In genomic region chr5:122079796-122080195, GRCm38 (mm10) we compare ENCODE assay signal across 12 mouse cellular contexts. TPM values are rescaled to one million over a fixed set of nuclear protein-coding genes. Genes with fewer than 3 reads are reported as not detected.
A peak's percentile ranks its signal among the peaks of the same experiment; 100 is the strongest.
DNase-seq lines count a peak whose midpoint lies in the region; ATAC-seq and TF ChIP-seq lines count a peak whose summit lies in the region.
"Had no signal": no experiment of that assay in that cellular context is flagged by ENCODE, and none has a peak within 500 bp of the region (broad histone marks: within the 10 kb centered on the region; RNA-seq: fewer than 3 reads in every experiment).

No protein-coding gene starts in this region.

- H3K27me3 ChIP-seq in heart, adult 2 months (ENCODE audit: control insufficient read depth, insufficient read depth, low read length), result no peaks in the 10 kb centered on the region
- no peaks in the 10 kb centered on the region for H3K27me3 ChIP-seq in embryonic facial prominence, embryonic 11.5 days (ENCODE audit: control insufficient read depth, insufficient read depth, low read length)
- H3K27me3 ChIP-seq: embryonic facial prominence, embryonic 15.5 days had no signal

- TF ChIP-seq CTCF in heart, adult 2 months (IDR thresholded peaks at IDR 0.05), result peak; percentile 42
- peak; percentile 43 for TF ChIP-seq CTCF in lung, adult 2 months (IDR thresholded peaks at IDR 0.05; ENCODE audit: insufficient read depth, low read length)

- no peak for DNase-seq in heart, adult 2 months
- no peak for DNase-seq in heart, postnatal 36 days
- no peak for DNase-seq in lung, adult 2 months
- DNase-seq in lung, postnatal 25 days (ENCODE audit: low spot score), result no peak
- DNase-seq in ES-CJ7 (ENCODE audit: low read depth, low spot score), result peak; percentile 86
- peak; percentile 30 for DNase-seq in embryonic facial prominence, embryonic 11.5 days (ENCODE audit: low spot score)
- DNase-seq in spleen, postnatal 36 days (ENCODE audit: low spot score in 2 of 2), result no peak
- no peak for DNase-seq in gastrocnemius, postnatal 36 days
- DNase-seq: gastrocnemius, postnatal 10 days had no signal

- no peaks in the 10 kb centered on the region for H3K9me3 ChIP-seq in embryonic facial prominence, embryonic 11.5 days (replicated peaks; ENCODE audit: control insufficient read depth, low read length)
- H3K9me3 ChIP-seq: embryonic facial prominence, embryonic 15.5 days had no signal

- H3K4me1 ChIP-seq in heart, adult 2 months (ENCODE audit: control insufficient read depth, insufficient read depth, low read length), result no peaks in the 10 kb centered on the region
- no peaks in the 10 kb centered on the region for H3K4me1 ChIP-seq in lung, adult 2 months (ENCODE audit: control insufficient read depth, insufficient read depth, low read length)
- no peaks in the 10 kb centered on the region for H3K4me1 ChIP-seq in embryonic facial prominence, embryonic 11.5 days (ENCODE audit: control insufficient read depth, insufficient read depth, low read length)

- no peak overlapping the region for H3K9ac ChIP-seq in heart, adult 2 months (ENCODE audit: low read depth, low read length)
- H3K9ac ChIP-seq in embryonic facial prominence, embryonic 11.5 days (replicated peaks; ENCODE audit: low read length), result no peak overlapping the region
- H3K9ac ChIP-seq: embryonic facial prominence, embryonic 15.5 days had no signal

- no peak overlapping the region for H3K4me3 ChIP-seq in heart, adult 2 months
- H3K4me3 ChIP-seq in lung, adult 2 months (replicated peaks; ENCODE audit: extremely low read depth, low read depth, low read length), result no peak overlapping the region
- H3K4me3 ChIP-seq in embryonic facial prominence, embryonic 11.5 days (ENCODE audit: low read depth, low read length), result no peak overlapping the region
- H3K4me3 ChIP-seq: embryonic facial prominence, embryonic 15.5 days; myocyte had no signal

- no peaks in the 10 kb centered on the region for H3K79me2 ChIP-seq in heart, adult 2 months (replicated peaks; ENCODE audit: control insufficient read depth, insufficient read depth, low read length)

- no peaks in the 10 kb centered on the region for H3K36me3 ChIP-seq in heart, adult 2 months (ENCODE audit: control insufficient read depth, insufficient read depth, low read length)
- H3K36me3 ChIP-seq in embryonic facial prominence, embryonic 11.5 days (replicated peaks; ENCODE audit: control insufficient read depth, insufficient read depth, low read depth, low read length), result no peaks in the 10 kb centered on the region
- H3K36me3 ChIP-seq: embryonic facial prominence, embryonic 15.5 days had no signal

- no peak for TF ChIP-seq EP300 in heart, adult 2 months (IDR thresholded peaks at IDR 0.05; ENCODE audit: insufficient read depth, low read depth, low read length)

- no peak for ATAC-seq in embryonic facial prominence, embryonic 11.5 days (replicated peaks; ENCODE audit: insufficient number of reproducible peaks, low FRiP score, low TSS enrichment, low read depth)

- intact Hi-C loops in heart, adult 2 months (cut with DNase I), result no loop called here
- intact Hi-C loops in heart, postnatal 36 days (cut with DNase I), result no loop called here
- intact Hi-C loops in gastrocnemius, postnatal 36 days (cut with DNase I), result no loop called here

- no peak overlapping the region for H3K27ac ChIP-seq in heart, adult 2 months
- H3K27ac ChIP-seq in embryonic facial prominence, embryonic 11.5 days (replicated peaks; ENCODE audit: low read depth, low read length), result no peak overlapping the region
- H3K27ac ChIP-seq: embryonic facial prominence, embryonic 15.5 days had no signal

- no peak for TF ChIP-seq POLR2A in heart, adult 2 months (IDR thresholded peaks at IDR 0.05; ENCODE audit: insufficient read depth, low read depth, low read length)
- no peak for TF ChIP-seq POLR2A in lung, adult 2 months (IDR thresholded peaks at IDR 0.05; ENCODE audit: borderline replicate concordance, extremely low read depth, low read depth, low read length)

- H3K4me2 ChIP-seq in embryonic facial prominence, embryonic 11.5 days (ENCODE audit: low read depth, low read length), result no peak overlapping the region
- H3K4me2 ChIP-seq: embryonic facial prominence, embryonic 15.5 days had no signal

- 81% methylated on average over 7 of the region's 7 CpGs for WGBS in heart, adult 2 months
- WGBS in lung, adult 2 months, result 84% methylated on average over 7 of the region's 7 CpGs
- WGBS in embryonic facial prominence, embryonic 11.5 days, result 80% methylated on average over 7 of the region's 7 CpGs

RNA-seq across cellular contexts. Expression of gene Myl2, which starts 21.0 kb away (rescaled TPM):
- over 10,000 TPM; 18,797 to 22,206 TPM for total RNA-seq in heart, adult 2 months (2021)
- polyA plus RNA-seq in heart, adult 2 months (2012; rRNA removed), result 7,725 and 11,177 TPM in 2 replicates
- over 10,000 TPM; 18,107 to 20,333 TPM for total RNA-seq in heart, postnatal 36 days (2021)
- 0.37 TPM in 1 of 2 replicates, not detected in the other for polyA plus RNA-seq in lung, adult 2 months (2012; rRNA removed)
- polyA plus RNA-seq in embryonic facial prominence, embryonic 11.5 days (2014; fragmentation: Nextera tagmentation; extraction: Ambion mirVana), result 14.5 and 37.6 TPM in 2 replicates
- 1,000 to 10,000 TPM in 1 of 2 experiments, 100 to 1,000 TPM in 1; 404 to 1,700 TPM for total RNA-seq in gastrocnemius, postnatal 36 days (2021)
- total RNA-seq: megakaryocyte progenitor cell, adult 5-6 weeks had no signal

RNA-seq across cellular contexts. Expression of gene Cux2, which starts 29.9 kb away (rescaled TPM):
- 10 to 100 TPM; 18.1 to 18.4 TPM for total RNA-seq in heart, adult 2 months (2021)
- 11.4 and 16.7 TPM in 2 replicates for polyA plus RNA-seq in heart, adult 2 months (2012; rRNA removed)
- total RNA-seq in heart, postnatal 36 days (2021), result 10 to 100 TPM; 21.6 to 26.8 TPM
- polyA plus RNA-seq in lung, adult 2 months (2012; rRNA removed), result 5.6 and 6.4 TPM in 2 replicates
- polyA plus RNA-seq in embryonic facial prominence, embryonic 11.5 days (2014; fragmentation: Nextera tagmentation; extraction: Ambion mirVana), result 4.5 and 6.2 TPM in 2 replicates
- total RNA-seq in gastrocnemius, postnatal 36 days (2021), result 1 to 10 TPM; 1.9 to 2.3 TPM

Comparison
In these comparisons a context has a peak if more than half of its experiments do, and no peak if none do; other contexts are left out.
1. DNase-seq: peak in ES-CJ7 (single experiment) and embryonic facial prominence, embryonic 11.5 days (single experiment); none in heart, adult 2 months (0 of 2), heart, postnatal 36 days (0 of 2), lung, adult 2 months (single experiment), lung, postnatal 25 days (single experiment), spleen, postnatal 36 days (0 of 2) and gastrocnemius, postnatal 36 days (0 of 2).
2. RNA of gene Myl2, which starts 21.0 kb away (total RNA-seq): 18,797 to 22,206 TPM in heart, adult 2 months and 18,107 to 20,333 TPM in heart, postnatal 36 days; 404 to 1,700 TPM in gastrocnemius, postnatal 36 days; every median in the first group is over 10 times any median in the second.
3. RNA of gene Cux2, which starts 29.9 kb away (total RNA-seq): 21.6 to 26.8 TPM in heart, postnatal 36 days and 18.1 to 18.4 TPM in heart, adult 2 months; 1.9 to 2.3 TPM in gastrocnemius, postnatal 36 days; every median in the first group is over 4 times any median in the second.